Mouse (Mus musculus): Measurements from ENCODE around the gene Trnau1ap. TPM values are rescaled to one million over a fixed set of nuclear protein-coding genes. Genes with fewer than 3 reads are reported as not detected.

Gene Trnau1ap
- polyA plus RNA-seq, 1 experiment from 2014 or later: 62.3 TPM

- WGBS: 83% methylated on average over 4 of the region's 4 CpGs
- no peak overlapping the region for H3K27ac ChIP-seq (replicated peaks; ENCODE audit: low read depth, low read length)
- peaks cover 10% of the 10 kb centered on the region for H3K36me3 ChIP-seq (ENCODE audit: control insufficient read depth, insufficient read depth, low read length)
- no peaks in the 10 kb centered on the region for H3K9me3 ChIP-seq (ENCODE audit: control insufficient read depth, low read length)
- peaks cover 15% of the 10 kb centered on the region for H3K4me1 ChIP-seq (ENCODE audit: control insufficient read depth, insufficient read depth, low read length)
- no peak overlapping the region for H3K4me2 ChIP-seq (ENCODE audit: low read depth, low read length)
- no peak overlapping the region for H3K9ac ChIP-seq (ENCODE audit: low read depth, low read length)
- ATAC-seq (ENCODE audit: low read depth) (no peak), DNase-seq (ENCODE audit: low spot score) (no peak)
- H3K27me3 ChIP-seq (replicated peaks; ENCODE audit: control insufficient read depth, insufficient read depth, low read length): no peaks in the 10 kb centered on the region
- H3K4me3 ChIP-seq (ENCODE audit: low read depth, low read length): no peak overlapping the region
These were observed 16.9 kb upstream of the Trnau1ap start for GRCm38 (mm10) chr4:132346261-132346660.

GRCm38 (mm10) chr4:132345843-132346212 lies 16.5 kb upstream of the Trnau1ap start:
- H3K4me3 ChIP-seq (ENCODE audit: low read depth, low read length): peak overlapping the region; percentile 79
- peaks cover 6% of the 10 kb centered on the region; the same call in 1 of the 2 replicates for H3K36me3 ChIP-seq (ENCODE audit: control insufficient read depth, insufficient read depth, low read length)
- no peaks in the 10 kb centered on the region for H3K9me3 ChIP-seq (ENCODE audit: control insufficient read depth, low read length)
- peaks cover 13% of the 10 kb centered on the region for H3K4me1 ChIP-seq (ENCODE audit: control insufficient read depth, insufficient read depth, low read length)
- 43% methylated on average over 5 of the region's 5 CpGs for WGBS
- no peaks in the 10 kb centered on the region for H3K27me3 ChIP-seq (replicated peaks; ENCODE audit: control insufficient read depth, insufficient read depth, low read length)
- DNase-seq (ENCODE audit: low spot score) (no peak), ATAC-seq (ENCODE audit: low read depth) (peak; percentile 10; the same call in 1 of the 2 replicates)
- H3K4me2 ChIP-seq (ENCODE audit: low read depth, low read length): peak overlapping the region; percentile 89; the same call in 1 of the 2 replicates
- no peak overlapping the region for H3K27ac ChIP-seq (replicated peaks; ENCODE audit: low read depth, low read length)
- H3K9ac ChIP-seq (ENCODE audit: low read depth, low read length): peak overlapping the region; percentile 79

- WGBS: under 1% methylated on average over 48 of the region's 83 CpGs
- peak; percentile 89 for ATAC-seq (ENCODE audit: low read depth)
- H3K27ac ChIP-seq (replicated peaks; ENCODE audit: low read depth, low read length): peak overlapping the region; percentile 48; the same call in 1 of the 2 replicates
These were observed 16.0 kb upstream of the Trnau1ap start for GRCm38 (mm10) chr4:132345135-132345842.

GRCm38 (mm10) chr4:132344403-132345134 lies 15.2 kb upstream of the Trnau1ap start:
- Histone ChIP-seq H3K4me1 (ENCODE audit: control insufficient read depth, insufficient read depth, low read length) (peaks cover 13% of the 10 kb centered on the region), H3K27me3 (replicated peaks; ENCODE audit: control insufficient read depth, insufficient read depth, low read length) (no peaks in the 10 kb centered on the region), H3K9ac (ENCODE audit: low read depth, low read length) (peak overlapping the region; percentile 79), H3K27ac (replicated peaks; ENCODE audit: low read depth, low read length) (no peak overlapping the region), H3K9me3 (ENCODE audit: control insufficient read depth, low read length) (no peaks in the 10 kb centered on the region), H3K4me2 (ENCODE audit: low read depth, low read length) (peak overlapping the region; percentile 89), H3K36me3 (ENCODE audit: control insufficient read depth, insufficient read depth, low read length) (peaks cover 5% of the 10 kb centered on the region), H3K4me3 (ENCODE audit: low read depth, low read length) (peak overlapping the region; percentile 79)
- no peak for ATAC-seq (ENCODE audit: low read depth)
- 4% methylated on average over 13 of the region's 13 CpGs for WGBS
- DNase-seq (ENCODE audit: low spot score): peak; percentile 27

More at GRCm38 (mm10) chr4:132345135-132345842, 16.0 kb upstream of the Trnau1ap start:
- Histone ChIP-seq H3K4me3 (ENCODE audit: low read depth, low read length) (peak overlapping the region; percentile 79), H3K9me3 (ENCODE audit: control insufficient read depth, low read length) (no peaks in the 10 kb centered on the region), H3K4me1 (ENCODE audit: control insufficient read depth, insufficient read depth, low read length) (peaks cover 13% of the 10 kb centered on the region), H3K27me3 (replicated peaks; ENCODE audit: control insufficient read depth, insufficient read depth, low read length) (no peaks in the 10 kb centered on the region), H3K4me2 (ENCODE audit: low read depth, low read length) (peak overlapping the region; percentile 89), H3K36me3 (ENCODE audit: control insufficient read depth, insufficient read depth, low read length) (peaks cover under 1% of the 10 kb centered on the region; the same call in 1 of the 2 replicates), H3K9ac (ENCODE audit: low read depth, low read length) (peak overlapping the region; percentile 79)
- DNase-seq (ENCODE audit: low spot score): peak; percentile 91

GRCm38 (mm10) chr4:132341451-132341850 lies 12.1 kb upstream of the Trnau1ap start:
- Histone ChIP-seq H3K36me3 (ENCODE audit: control insufficient read depth, insufficient read depth, low read length) (peaks cover 32% of the 10 kb centered on the region), H3K4me2 (ENCODE audit: low read depth, low read length) (no peak overlapping the region), H3K9me3 (ENCODE audit: control insufficient read depth, low read length) (no peaks in the 10 kb centered on the region), H3K4me1 (ENCODE audit: control insufficient read depth, insufficient read depth, low read length) (peaks cover 13% of the 10 kb centered on the region), H3K27me3 (replicated peaks; ENCODE audit: control insufficient read depth, insufficient read depth, low read length) (no peaks in the 10 kb centered on the region), H3K4me3 (ENCODE audit: low read depth, low read length) (no peak overlapping the region), H3K9ac (ENCODE audit: low read depth, low read length) (no peak overlapping the region), H3K27ac (replicated peaks; ENCODE audit: low read depth, low read length) (no peak overlapping the region)
- WGBS: 82% methylated on average over 3 of the region's 3 CpGs
- ATAC-seq (ENCODE audit: low read depth): no peak
- no peak for DNase-seq (ENCODE audit: low spot score)

GRCm38 (mm10) chr4:132338943-132339342 lies 9.6 kb upstream of the Trnau1ap start:
- WGBS: 97% methylated on average over 13 of the region's 13 CpGs
- H3K4me3 ChIP-seq (ENCODE audit: low read depth, low read length): no peak overlapping the region
- no peak for DNase-seq (ENCODE audit: low spot score)
- no peak overlapping the region for H3K4me2 ChIP-seq (ENCODE audit: low read depth, low read length)
- no peak overlapping the region for H3K9ac ChIP-seq (ENCODE audit: low read depth, low read length)
- 0 out of 2 replicates have a peak, but pooled peaks cover 3% of the 10 kb centered on the region for H3K4me1 ChIP-seq (ENCODE audit: control insufficient read depth, insufficient read depth, low read length)
- no peak for ATAC-seq (ENCODE audit: low read depth)
- H3K9me3 ChIP-seq (ENCODE audit: control insufficient read depth, low read length): no peaks in the 10 kb centered on the region
- peaks cover 56% of the 10 kb centered on the region for H3K36me3 ChIP-seq (ENCODE audit: control insufficient read depth, insufficient read depth, low read length)
- H3K27ac ChIP-seq (replicated peaks; ENCODE audit: low read depth, low read length): no peak overlapping the region
- H3K27me3 ChIP-seq (replicated peaks; ENCODE audit: control insufficient read depth, insufficient read depth, low read length): no peaks in the 10 kb centered on the region

- Histone ChIP-seq H3K36me3 (ENCODE audit: control insufficient read depth, insufficient read depth, low read length) (peaks cover 63% of the 10 kb centered on the region), H3K27ac (replicated peaks; ENCODE audit: low read depth, low read length) (no peak overlapping the region), H3K4me1 (ENCODE audit: control insufficient read depth, insufficient read depth, low read length) (peaks cover 13% of the 10 kb centered on the region), H3K4me3 (ENCODE audit: low read depth, low read length) (no peak overlapping the region), H3K9me3 (ENCODE audit: control insufficient read depth, low read length) (no peaks in the 10 kb centered on the region), H3K4me2 (ENCODE audit: low read depth, low read length) (no peak overlapping the region), H3K9ac (ENCODE audit: low read depth, low read length) (no peak overlapping the region), H3K27me3 (replicated peaks; ENCODE audit: control insufficient read depth, insufficient read depth, low read length) (no peaks in the 10 kb centered on the region)
- no peak for ATAC-seq (ENCODE audit: low read depth)
- no peak for DNase-seq (ENCODE audit: low spot score)
- 82% methylated on average over 6 of the region's 6 CpGs for WGBS
These were observed 3.5 kb upstream of the Trnau1ap start for GRCm38 (mm10) chr4:132332880-132333279.

- Histone ChIP-seq H3K9me3 (ENCODE audit: control insufficient read depth, low read length) (no peaks in the 10 kb centered on the region), H3K36me3 (ENCODE audit: control insufficient read depth, insufficient read depth, low read length) (peaks cover 55% of the 10 kb centered on the region), H3K4me3 (ENCODE audit: low read depth, low read length) (no peak overlapping the region)
These were observed 2.6 kb upstream of the Trnau1ap start for GRCm38 (mm10) chr4:132331960-132332359.

More at GRCm38 (mm10) chr4:132331960-132332359, 2.6 kb upstream of the Trnau1ap start:
- Histone ChIP-seq H3K4me1 (ENCODE audit: control insufficient read depth, insufficient read depth, low read length) (peaks cover 13% of the 10 kb centered on the region), H3K4me2 (ENCODE audit: low read depth, low read length) (no peak overlapping the region), H3K27ac (replicated peaks; ENCODE audit: low read depth, low read length) (no peak overlapping the region), H3K9ac (ENCODE audit: low read depth, low read length) (no peak overlapping the region), H3K27me3 (replicated peaks; ENCODE audit: control insufficient read depth, insufficient read depth, low read length) (no peaks in the 10 kb centered on the region)
- WGBS: 86% methylated on average over 3 of the region's 3 CpGs
- DNase-seq (ENCODE audit: low spot score) (no peak), ATAC-seq (ENCODE audit: low read depth) (no peak)

Data from embryonic facial prominence, embryonic 14.5 days (tissue).